Mouse (Mus musculus) heart, embryonic 15.5 days (tissue): ENCODE results near the gene Rsbn1l. TPM values are rescaled to one million over a fixed set of nuclear protein-coding genes. Genes with fewer than 3 reads are reported as not detected.
"Not testable (repeated sequence)": the region's sequence is repeated elsewhere in the genome, so short reads cannot be mapped to it uniquely, and the experiment has no call there.

Experiments
- ATAC-seq: fragments of 200-750 bp; cut with Nextera tagmentation; replicated peaks from 2 replicates; pipeline ENCODE4 v1.8.0; 2017; ENCODE audit warnings: low read depth, moderate TSS enrichment; ENCODE audit not compliant: insufficient number of reproducible peaks, insufficient read depth, low FRiP score
- H3K27ac ChIP-seq: fragments of 300-500 bp; sonication (generic); 2 replicates; pipeline ENCODE4 v1.5.1; 2015; ENCODE audit warnings: mild to moderate bottlenecking, inconsistent platforms
- H3K27me3 ChIP-seq: fragments of 300-500 bp; sonication (generic); 2 replicates; pipeline ENCODE4 v1.6.1; 2015; ENCODE audit warnings: inconsistent platforms
- H3K36me3 ChIP-seq: fragments of 300-500 bp; sonication (generic); 2 replicates; pipeline ENCODE4 v1.6.1; 2015; ENCODE audit warnings: mild to moderate bottlenecking, inconsistent platforms
- H3K4me1 ChIP-seq: fragments of 300-500 bp; sonication (generic); replicated peaks from 2 replicates; pipeline ENCODE4 v1.6.1; 2015; ENCODE audit warnings: inconsistent platforms
- H3K4me2 ChIP-seq: fragments of 300-500 bp; sonication (generic); 2 replicates; pipeline ENCODE4 v1.6.1; 2015; ENCODE audit warnings: inconsistent platforms, mild to moderate bottlenecking, moderate library complexity
- H3K4me3 ChIP-seq: fragments of 300-500 bp; sonication (generic); 2 replicates; pipeline ENCODE4 v1.5.1; 2015; ENCODE audit warnings: mild to moderate bottlenecking, inconsistent platforms
- H3K9ac ChIP-seq: fragments of 300-500 bp; sonication (generic); 2 replicates; pipeline ENCODE4 v1.6.1; 2015; ENCODE audit warnings: mild to moderate bottlenecking, inconsistent platforms
- H3K9me3 ChIP-seq: fragments of 300-500 bp; sonication (generic); replicated peaks from 2 replicates; pipeline ENCODE4 v1.6.1; 2016; ENCODE audit warnings: inconsistent platforms
- WGBS: fragments of 180-500 bp; shearing (Covaris S2); methylation state at CpG from one replicate; pipeline ENCODE4 v1.1.7; 2015; ENCODE audit warnings: mixed read lengths; 5-methylcytosine and 5-hydroxymethylcytosine counted together
- polyA plus RNA-seq: library from polyadenylated mRNA; unstranded; fragments of >200 nt; fragmentation: Nextera tagmentation; extraction: Ambion mirVana; gene quantifications from 2 replicates; pipeline ENCODE4 v1.2.1, GENCODE M21; 2015

The Rsbn1l gene
- polyA plus RNA-seq, 1 experiment from 2014 or later: 6.4 TPM

- Histone ChIP-seq H3K9me3 (no peaks in the 10 kb centered on the region), H3K4me2 (peak overlapping the region; percentile 61), H3K9ac (peak overlapping the region; percentile 98), H3K4me3 (peak overlapping the region; percentile 98), H3K36me3 (no peaks in the 10 kb centered on the region), H3K4me1 (peaks cover 32% of the 10 kb centered on the region), H3K27ac (0 out of 2 replicates have a peak overlapping the region, but pooled peaks have one; percentile 97), H3K27me3 (no peaks in the 10 kb centered on the region)
- WGBS: 7% methylated on average over 5 of the region's 5 CpGs
- no peak for ATAC-seq
Measured at GRCm38 (mm10) chr5:20950093-20950492, 6.1 kb downstream of the Rsbn1l start.

DNA sequence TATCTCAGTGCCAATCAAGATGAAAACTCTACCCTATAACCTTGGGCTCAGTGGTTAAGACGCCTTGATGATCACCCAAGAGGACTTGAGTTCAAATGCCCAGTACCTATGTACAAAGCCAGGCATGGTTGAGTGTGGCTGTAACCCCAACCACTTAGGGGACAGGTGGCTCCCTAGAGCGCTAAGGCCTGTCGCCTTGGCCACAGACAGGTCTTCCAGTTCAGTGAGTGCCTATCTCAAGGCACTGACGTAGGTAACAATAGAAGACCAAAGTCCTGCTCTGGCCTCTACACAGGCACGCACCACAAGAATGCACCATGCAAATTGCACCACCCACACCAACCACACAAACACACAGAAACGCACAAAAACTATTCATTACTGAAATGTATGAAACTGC lies 9.3 kb downstream of the Rsbn1l start:
- H3K27ac ChIP-seq: no peak overlapping the region
- H3K4me3 ChIP-seq: no peak overlapping the region
- 85% methylated on average over 6 of the region's 6 CpGs for WGBS
- no peak overlapping the region for H3K4me2 ChIP-seq
- H3K9me3 ChIP-seq: no peaks in the 10 kb centered on the region
- H3K9ac ChIP-seq: no peak overlapping the region
- peaks cover 31% of the 10 kb centered on the region for H3K4me1 ChIP-seq
- ATAC-seq: no peak
- H3K36me3 ChIP-seq: no peaks in the 10 kb centered on the region
- no peaks in the 10 kb centered on the region for H3K27me3 ChIP-seq

- Histone ChIP-seq H3K27ac (peak overlapping the region; percentile 80), H3K4me2 (peak overlapping the region; percentile 52), H3K9me3 (no peaks in the 10 kb centered on the region), H3K4me1 (peaks cover 49% of the 10 kb centered on the region), H3K9ac (no peak overlapping the region), H3K27me3 (no peaks in the 10 kb centered on the region), H3K4me3 (no peak overlapping the region), H3K36me3 (no peaks in the 10 kb centered on the region)
- no peak for ATAC-seq
- WGBS: 45% methylated on average over 13 of the region's 13 CpGs
Measured at GRCm38 (mm10) chr5:20944961-20945748, 11.0 kb downstream of the Rsbn1l start.

DNA sequence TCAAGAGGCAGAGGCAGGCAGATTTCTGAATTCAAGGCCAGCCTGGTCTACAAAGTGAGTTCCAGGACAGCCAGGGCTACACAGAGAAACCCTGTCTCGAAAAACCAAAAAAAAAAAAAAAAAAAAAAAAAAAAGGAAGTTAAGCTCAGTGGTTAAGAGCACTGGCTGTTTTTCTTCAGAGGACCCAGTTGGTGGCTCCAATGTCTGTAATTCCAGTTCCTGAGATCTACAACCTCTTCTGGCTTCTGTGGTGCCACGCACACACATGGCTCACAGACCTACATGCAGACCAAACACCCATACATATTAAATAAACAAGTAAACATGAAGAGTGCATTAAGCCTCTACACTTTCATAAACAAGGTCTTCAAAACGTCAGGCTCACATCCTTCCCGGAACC lies 12.4 kb downstream of the Rsbn1l start:
- not testable (repeated sequence) for H3K27ac ChIP-seq, H3K36me3 ChIP-seq, H3K4me3 ChIP-seq, ATAC-seq, H3K9me3 ChIP-seq, H3K4me2 ChIP-seq, H3K27me3 ChIP-seq, H3K9ac ChIP-seq
- WGBS: 78% methylated on average over 4 of the region's 4 CpGs
- peaks cover 56% of the 10 kb centered on the region for H3K4me1 ChIP-seq

DNA sequence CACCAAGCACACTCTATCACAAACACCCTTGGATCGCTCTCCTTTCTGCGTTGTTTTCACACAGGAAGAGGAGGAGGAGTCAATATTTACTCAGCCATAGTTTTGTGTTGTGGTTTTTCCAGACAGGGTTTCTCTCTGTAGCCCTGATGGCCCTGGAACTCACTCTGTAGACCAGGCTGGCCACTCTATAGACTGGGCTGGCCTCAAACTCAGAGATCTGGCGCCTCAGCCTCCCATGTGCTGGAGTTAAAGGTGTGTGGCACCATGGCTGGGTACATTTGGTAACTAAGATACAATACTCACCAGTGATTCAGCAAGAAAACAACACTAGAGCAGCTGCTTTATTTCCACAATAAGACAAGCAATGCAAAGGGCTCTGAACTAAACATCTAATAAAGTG lies 13.7 kb downstream of the Rsbn1l start:
- peaks cover 61% of the 10 kb centered on the region for H3K4me1 ChIP-seq
- 90% methylated on average over 3 of the region's 3 CpGs for WGBS
- H3K4me2 ChIP-seq: no peak overlapping the region
- no peaks in the 10 kb centered on the region for H3K9me3 ChIP-seq
- no peak overlapping the region for H3K4me3 ChIP-seq
- H3K9ac ChIP-seq: no peak overlapping the region
- ATAC-seq: no peak
- no peaks in the 10 kb centered on the region for H3K27me3 ChIP-seq
- no peak overlapping the region for H3K27ac ChIP-seq
- no peaks in the 10 kb centered on the region for H3K36me3 ChIP-seq

DNA sequence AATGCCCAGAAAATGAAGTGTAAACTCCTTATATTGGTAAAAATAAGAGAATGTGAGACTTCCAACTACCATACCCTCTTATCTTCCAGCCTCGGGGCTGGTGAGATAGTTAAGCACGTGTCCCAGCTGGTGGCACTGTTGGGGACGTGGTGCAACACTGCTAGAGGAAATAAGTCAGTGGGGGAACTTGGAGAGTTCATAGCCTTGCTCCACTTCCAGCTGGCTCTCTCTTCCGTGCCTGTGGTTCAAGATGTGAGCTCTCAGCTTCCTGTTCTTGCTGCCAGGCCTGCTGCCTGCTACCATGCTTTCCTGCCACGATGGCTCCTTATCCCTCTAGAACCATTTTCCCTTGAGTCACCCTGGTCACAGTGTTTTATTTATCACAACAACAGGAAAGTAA lies 15.0 kb downstream of the Rsbn1l start:
- peaks cover 57% of the 10 kb centered on the region for H3K4me1 ChIP-seq
- peak overlapping the region; percentile 29 for H3K4me2 ChIP-seq
- no peak overlapping the region for H3K9ac ChIP-seq
- H3K36me3 ChIP-seq: no peaks in the 10 kb centered on the region
- H3K4me3 ChIP-seq: no peak overlapping the region
- peak overlapping the region; percentile 87 for H3K27ac ChIP-seq
- no peaks in the 10 kb centered on the region for H3K9me3 ChIP-seq
- WGBS: 15% methylated on average over 5 of the region's 5 CpGs
- no peaks in the 10 kb centered on the region for H3K27me3 ChIP-seq
- ATAC-seq: peak; percentile 60

GRCm38 (mm10) chr5:20940696-20941095 lies 15.5 kb downstream of the Rsbn1l start:
- Histone ChIP-seq H3K9ac (peak overlapping the region; percentile 19; the same call in 1 of the 2 replicates), H3K4me1 (peaks cover 61% of the 10 kb centered on the region), H3K27me3 (no peaks in the 10 kb centered on the region), H3K27ac (peak overlapping the region; percentile 87), H3K9me3 (no peaks in the 10 kb centered on the region), H3K4me2 (peak overlapping the region; percentile 22; the same call in 1 of the 2 replicates), H3K4me3 (no peak overlapping the region), H3K36me3 (no peaks in the 10 kb centered on the region)
- 48% methylated on average over 4 of the region's 4 CpGs for WGBS
- ATAC-seq: peak; percentile 36

DNA sequence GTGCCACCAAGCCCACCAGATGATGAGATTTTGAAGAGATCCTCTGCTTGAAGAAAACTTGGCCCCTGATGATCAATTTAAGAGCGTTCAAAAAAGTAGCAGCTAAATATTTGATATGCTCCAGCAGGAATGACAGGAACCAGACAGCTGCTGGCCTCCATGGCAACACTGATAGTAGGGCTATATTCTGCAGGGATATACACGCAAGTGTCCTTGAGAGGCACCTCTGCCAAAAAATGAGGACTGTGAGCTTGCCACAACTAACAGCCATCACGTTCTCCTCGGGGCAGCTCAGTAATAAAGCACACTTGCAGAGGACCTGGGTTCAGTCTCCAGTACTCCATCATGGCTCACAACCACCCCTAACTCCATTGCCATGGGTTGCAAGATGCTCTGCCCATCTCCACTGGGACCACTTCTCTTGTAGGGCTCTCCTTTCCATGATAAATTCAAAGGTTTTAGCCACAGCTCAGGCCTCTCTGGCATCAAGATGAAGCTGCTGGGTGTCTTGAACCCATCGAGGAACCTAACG lies 16.1 kb downstream of the Rsbn1l start:
- Histone ChIP-seq H3K36me3 (no peaks in the 10 kb centered on the region), H3K9ac (peak overlapping the region; percentile 19; the same call in 1 of the 2 replicates), H3K4me1 (peaks cover 59% of the 10 kb centered on the region), H3K4me2 (peak overlapping the region; percentile 22), H3K27me3 (no peaks in the 10 kb centered on the region), H3K27ac (peak overlapping the region; percentile 87), H3K9me3 (no peaks in the 10 kb centered on the region), H3K4me3 (no peak overlapping the region)
- ATAC-seq: peak; percentile 71; the same call in 1 of the 2 replicates
- WGBS: 50% methylated on average over 6 of the region's 6 CpGs

DNA sequence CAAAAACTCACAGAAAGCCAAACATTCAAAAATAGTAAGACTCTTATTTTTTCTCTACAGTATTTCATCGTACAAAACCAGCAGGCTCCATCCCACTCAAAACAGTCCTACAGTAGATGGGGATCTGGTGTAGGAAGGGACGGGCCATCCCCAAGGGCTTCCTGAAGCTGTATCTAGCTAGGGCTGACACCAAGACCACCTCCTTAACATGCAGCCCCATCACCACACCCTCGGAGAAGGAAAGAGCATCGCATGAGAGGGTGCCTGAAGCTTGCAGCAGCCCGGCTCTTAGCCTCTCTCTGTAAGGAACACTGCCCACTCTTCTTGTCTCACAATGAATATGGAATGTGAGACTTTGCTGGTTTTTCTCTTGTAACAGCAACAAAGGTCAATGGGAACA lies 17.7 kb downstream of the Rsbn1l start:
- Histone ChIP-seq H3K9ac (no peak overlapping the region), H3K27ac (peak overlapping the region; percentile 87), H3K36me3 (no peaks in the 10 kb centered on the region), H3K4me2 (peak overlapping the region; percentile 37), H3K9me3 (no peaks in the 10 kb centered on the region), H3K4me1 (peaks cover 64% of the 10 kb centered on the region), H3K4me3 (no peak overlapping the region), H3K27me3 (no peaks in the 10 kb centered on the region)
- 45% methylated on average over 5 of the region's 5 CpGs for WGBS
- ATAC-seq: no peak

- H3K27me3 ChIP-seq: no peaks in the 10 kb centered on the region
- no peak overlapping the region for H3K4me2 ChIP-seq
- H3K4me1 ChIP-seq: peaks cover 52% of the 10 kb centered on the region
- H3K9me3 ChIP-seq: no peaks in the 10 kb centered on the region
- peak overlapping the region; percentile 10; the same call in 1 of the 2 replicates for H3K27ac ChIP-seq
- H3K9ac ChIP-seq: no peak overlapping the region
- no peak overlapping the region for H3K4me3 ChIP-seq
- ATAC-seq: no peak
- H3K36me3 ChIP-seq: no peaks in the 10 kb centered on the region
- 69% methylated on average over 5 of the region's 5 CpGs for WGBS
Measured at GRCm38 (mm10) chr5:20935934-20936333, 20.3 kb downstream of the Rsbn1l start.

GRCm38 (mm10) chr5:20932585-20932984 lies 23.6 kb downstream of the Rsbn1l start:
- no peaks in the 10 kb centered on the region for H3K27me3 ChIP-seq
- 78% methylated on average over 3 of the region's 3 CpGs for WGBS
- H3K4me3 ChIP-seq: no peak overlapping the region
- H3K9me3 ChIP-seq: no peaks in the 10 kb centered on the region
- ATAC-seq: no peak
- H3K4me1 ChIP-seq: peaks cover 42% of the 10 kb centered on the region
- 0 out of 2 replicates have a peak overlapping the region, but pooled peaks have one; percentile 4 for H3K27ac ChIP-seq
- H3K4me2 ChIP-seq: no peak overlapping the region
- H3K9ac ChIP-seq: no peak overlapping the region
- no peaks in the 10 kb centered on the region for H3K36me3 ChIP-seq
